Mouse (Mus musculus) retina, postnatal 7 days (tissue): ENCODE data around the gene Soga1.

Source experiments
- DNase-seq: peaks from one replicate; pipeline ENCODE4 v3.0.0-alpha.2; 2012; ENCODE audit warnings: low read depth, low spot score

Soga1 gene

DNA sequence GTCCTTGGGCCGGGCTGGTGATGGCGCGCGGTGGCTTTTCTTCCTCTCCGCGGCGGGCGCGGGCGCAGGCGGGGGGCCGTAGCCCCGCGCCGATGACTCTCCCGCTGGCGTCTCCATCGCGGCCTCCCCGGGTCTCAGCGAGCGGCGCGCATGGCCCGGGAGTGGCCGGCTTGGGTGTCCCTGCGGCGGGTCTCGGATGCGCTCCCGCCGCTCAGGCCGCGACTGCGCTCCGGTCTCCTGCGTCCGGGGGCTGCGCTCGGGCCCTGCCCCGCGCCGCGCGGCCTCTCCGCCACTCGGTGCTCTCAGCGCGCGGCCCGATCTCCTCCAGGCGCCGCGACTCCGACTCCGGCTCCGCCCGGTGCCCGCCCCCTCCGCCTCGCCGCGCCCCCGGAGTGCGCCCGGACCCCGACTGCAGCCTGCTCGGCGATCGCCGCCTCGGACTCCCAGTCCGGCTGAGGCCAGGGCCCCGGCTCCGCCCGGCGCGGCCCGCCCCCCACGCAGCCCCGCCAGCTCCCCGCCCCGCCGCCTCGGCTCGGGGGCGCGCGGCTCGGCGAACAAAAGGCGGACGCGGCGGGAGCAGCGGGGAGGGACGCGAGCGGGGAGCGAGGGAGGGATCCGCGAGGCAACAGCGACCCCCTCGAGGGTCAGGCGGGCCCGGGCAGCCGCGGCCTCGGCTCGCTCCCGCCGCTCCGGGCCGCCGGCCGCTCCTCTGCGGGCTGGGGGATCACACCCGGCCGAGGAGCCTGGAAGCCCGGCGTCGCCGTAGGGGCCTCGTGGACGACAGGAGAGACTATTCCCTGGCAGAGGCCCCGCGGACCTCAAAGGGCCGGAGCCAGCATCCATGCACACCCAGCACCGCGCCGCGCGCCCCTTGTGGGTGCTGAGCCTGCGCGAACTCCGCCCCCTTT is at the start of gene Soga1:
TSS of gene Soga1 (minus strand) at position 462 of the 908 bp plus-strand sequence.
- DNase-seq = peak; percentile 72

DNA sequence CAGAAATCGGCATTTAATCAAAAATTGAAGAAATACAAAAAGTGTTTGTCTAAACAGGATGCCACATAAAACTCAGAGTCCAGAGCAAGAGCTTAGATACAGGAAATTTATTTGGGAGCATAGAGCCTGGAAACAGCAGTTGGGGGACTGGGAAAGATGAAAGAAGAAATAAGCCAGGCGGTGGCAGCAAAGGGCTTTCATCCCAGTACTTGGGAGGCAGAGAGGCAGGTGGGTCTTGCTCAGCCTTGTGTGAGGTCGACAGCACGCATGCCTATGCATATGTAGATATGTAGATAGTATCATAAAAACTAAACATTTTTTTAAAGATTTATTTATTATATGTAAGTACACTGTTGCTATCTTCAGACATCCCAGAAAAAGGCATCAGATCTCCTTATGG is 49.0 kb upstream of the Soga1 start:
- no peak for DNase-seq

DNA sequence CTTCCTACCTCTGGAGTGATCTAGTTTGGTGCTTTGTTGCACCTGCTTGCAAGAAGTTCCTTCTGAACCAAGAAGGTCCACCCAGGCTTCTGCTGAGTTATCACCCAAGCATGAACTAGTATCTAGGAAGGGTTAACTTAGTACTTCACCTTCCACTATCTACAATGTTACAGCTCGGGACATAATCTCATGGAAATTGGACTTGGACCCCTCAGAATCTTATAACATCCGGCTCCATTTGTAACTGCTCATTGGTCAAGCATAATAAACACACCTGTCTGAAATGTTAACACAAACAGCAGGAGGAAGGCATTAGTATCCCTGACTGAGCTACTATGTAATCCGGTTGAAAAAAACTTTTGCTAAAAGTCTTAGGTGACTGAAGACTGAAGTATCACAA is 48.3 kb upstream of the Soga1 start:
- no peak for DNase-seq

DNA sequence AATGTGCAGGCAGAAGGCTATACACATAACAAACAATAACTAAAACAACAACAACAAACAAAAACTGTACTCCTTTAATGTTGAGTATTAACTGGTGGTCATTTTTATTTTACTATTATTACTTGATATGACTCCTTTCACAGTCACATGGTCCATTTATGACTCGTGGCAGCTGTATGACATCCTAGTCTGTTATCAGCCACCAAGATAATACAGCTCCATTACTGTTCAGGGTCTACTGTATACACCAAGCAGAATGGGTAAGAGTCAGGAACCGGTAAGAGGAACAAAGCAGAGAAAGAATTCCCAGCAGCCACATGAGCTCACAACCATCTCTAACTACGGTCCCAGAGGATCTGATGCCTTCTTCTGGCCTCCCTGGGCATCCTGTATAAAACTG is 46.2 kb upstream of the Soga1 start:
- no peak for DNase-seq

DNA sequence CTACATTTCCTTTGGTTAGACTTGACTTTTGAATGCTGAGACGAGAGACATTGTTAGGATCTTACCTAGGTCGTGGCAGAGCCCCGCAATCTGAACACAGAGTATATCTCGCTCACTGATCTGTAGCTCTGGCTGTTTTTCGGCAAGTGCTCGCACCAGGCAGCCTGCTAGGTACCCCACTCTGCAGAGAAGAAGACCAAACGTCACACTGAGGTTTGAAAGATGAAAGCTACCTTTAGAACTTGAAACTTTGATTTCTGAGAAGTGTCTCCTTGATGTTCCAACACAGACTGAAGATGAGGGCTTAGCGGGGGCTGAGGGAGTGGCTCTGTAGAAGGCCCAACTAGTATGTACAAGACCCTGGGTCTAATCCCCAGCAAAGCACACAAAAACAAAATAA is 42.7 kb upstream of the Soga1 start:
- no peak for DNase-seq

DNA sequence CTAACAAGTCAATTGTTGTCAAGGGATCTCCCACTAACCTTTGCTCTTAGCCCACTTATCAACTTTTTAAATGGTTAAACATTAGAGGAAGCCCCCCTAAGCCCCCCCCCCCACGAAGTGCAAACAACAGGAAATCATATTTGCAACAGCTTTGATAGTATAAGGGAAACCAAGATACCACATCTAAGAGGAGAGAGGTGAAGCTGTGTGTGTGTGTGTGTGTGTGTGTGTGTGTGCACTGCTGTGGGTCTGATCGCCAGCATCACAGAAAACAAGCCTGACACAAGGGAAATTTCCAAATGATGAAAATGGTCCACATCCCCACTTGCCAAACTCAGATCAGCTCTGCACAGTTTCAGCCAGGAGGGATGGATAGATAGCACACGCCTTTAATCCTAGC is 40.0 kb upstream of the Soga1 start:
- no peak for DNase-seq

DNA sequence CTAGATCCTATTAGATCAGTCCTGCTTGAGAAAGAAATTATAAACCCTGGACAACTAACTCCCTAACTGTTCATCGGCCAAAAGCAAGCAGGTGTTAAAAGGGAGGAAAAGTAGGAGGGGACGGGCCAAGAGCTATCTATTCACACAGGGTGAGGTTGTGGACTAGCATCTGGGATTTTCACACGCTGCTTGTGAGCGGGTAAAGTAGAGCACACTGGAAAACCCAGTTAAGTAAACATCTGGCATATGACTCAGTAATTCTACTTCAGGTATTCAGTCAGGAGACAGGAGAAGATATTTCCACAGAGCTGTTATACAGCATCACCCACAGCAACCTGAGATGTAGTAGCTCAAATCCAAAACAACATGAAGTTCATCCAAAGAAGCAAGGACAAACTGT is 39.5 kb upstream of the Soga1 start:
- no peak for DNase-seq

DNA sequence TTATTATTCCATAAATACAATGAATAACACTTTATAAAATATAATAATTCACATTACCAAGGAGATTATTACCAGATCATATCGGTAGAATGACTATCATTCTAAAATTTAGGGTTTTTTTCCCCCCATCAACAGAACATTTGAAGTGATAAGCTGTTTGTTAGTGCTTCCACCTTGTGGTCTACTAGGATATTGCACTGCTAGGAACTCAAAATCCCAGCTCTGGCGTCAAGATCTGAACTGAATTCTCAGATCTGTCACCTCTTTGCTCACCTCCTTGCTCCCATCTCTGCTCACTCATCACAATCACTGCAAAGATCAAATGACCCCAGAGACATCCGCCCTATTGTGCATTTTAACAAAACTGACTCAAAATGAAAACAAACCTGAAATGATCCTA is 37.9 kb upstream of the Soga1 start:
- DNase-seq = no peak

DNA sequence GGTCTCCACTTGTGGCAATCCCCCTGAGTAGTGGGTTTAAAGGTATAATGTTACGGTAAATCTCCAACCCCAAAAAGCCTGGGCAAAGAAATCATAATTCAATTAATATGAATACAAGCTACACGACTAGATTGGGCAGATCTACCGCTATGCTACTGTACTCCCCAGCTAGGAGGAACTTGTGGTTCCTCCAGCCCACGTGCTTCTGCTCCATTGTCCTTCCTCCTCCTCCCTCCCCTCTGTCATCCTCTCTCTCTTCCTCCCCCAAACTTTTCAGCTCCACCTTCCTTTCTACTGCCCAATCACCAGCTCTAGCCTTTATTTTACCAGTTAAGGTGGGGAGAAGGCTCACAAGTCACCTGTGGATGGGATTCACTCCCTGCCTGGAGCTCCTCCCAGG is 29.2 kb upstream of the Soga1 start:
- no peak for DNase-seq

DNA sequence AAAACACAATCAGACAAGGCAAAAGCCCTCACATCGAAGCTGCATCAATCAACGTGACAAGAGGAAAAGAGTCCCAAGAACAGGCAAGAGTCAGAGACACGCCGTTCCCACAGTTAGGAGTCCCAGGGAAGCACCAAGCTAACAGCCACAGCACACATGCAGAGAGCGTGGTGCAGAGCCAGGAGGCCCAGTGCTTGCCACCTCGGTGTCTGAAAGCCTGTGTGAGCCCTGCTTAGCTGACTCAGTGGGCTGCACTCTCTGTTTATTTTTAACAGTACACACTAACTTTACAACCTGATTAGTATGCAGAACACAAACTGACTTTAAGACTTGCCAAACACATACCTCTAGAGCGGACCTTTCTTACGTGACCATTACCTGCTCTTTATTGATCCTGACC is 25.4 kb upstream of the Soga1 start:
- no peak for DNase-seq

DNA sequence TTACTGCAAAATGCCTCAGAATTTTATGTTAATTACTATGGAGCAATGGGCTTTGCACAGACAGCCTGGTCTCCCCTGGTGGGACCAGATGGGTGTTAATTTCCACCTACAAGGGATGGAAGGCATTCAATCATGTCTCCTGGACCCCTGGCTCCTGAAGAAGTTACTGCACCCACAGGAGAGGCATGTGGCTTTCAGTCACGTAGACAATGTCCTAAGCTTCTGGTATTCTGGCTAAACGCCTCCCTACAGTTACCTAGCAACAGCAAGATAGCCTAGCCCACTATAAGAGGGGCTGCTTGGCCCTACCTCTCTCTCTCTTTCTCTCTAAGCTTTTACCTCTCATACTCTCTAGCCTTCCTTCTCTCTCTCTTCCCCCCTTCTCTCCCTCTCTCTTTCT is 23.2 kb upstream of the Soga1 start:
- no peak for DNase-seq

DNA sequence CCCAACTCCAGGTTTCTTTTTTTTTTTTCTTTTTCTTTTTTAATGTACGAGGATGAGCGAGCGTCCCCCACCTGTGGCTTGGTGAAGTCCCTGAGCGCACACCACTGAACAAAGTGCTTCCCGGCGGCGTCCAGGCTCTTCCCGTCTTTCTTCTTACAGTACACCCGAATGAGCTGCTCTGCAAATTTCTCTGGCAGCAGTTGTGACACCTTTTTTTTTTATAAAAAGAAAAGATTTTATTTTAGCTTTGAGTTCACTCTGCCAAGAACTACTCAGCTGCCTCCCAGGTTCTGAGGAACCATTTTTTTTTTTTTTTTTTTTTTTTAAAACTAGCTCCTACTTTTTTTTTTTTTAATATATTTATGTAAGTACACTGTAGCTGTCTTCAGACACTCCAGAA is 22.6 kb upstream of the Soga1 start:
- DNase-seq = no peak

DNA sequence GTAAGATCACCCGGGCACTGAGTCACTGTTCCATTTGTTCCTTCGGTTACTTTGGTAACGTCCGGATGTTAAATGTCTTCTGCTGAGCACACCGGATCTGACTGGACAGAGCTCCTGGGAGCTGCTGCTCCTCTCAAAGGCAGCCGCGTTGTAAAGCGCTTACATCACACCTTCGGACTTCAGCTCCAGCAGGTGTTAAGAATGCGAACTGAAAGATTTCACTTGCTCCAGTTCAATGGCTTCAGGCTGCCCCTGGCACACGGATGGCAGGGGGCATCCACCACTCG is 21.2 kb upstream of the Soga1 start:
- no peak for DNase-seq

DNA sequence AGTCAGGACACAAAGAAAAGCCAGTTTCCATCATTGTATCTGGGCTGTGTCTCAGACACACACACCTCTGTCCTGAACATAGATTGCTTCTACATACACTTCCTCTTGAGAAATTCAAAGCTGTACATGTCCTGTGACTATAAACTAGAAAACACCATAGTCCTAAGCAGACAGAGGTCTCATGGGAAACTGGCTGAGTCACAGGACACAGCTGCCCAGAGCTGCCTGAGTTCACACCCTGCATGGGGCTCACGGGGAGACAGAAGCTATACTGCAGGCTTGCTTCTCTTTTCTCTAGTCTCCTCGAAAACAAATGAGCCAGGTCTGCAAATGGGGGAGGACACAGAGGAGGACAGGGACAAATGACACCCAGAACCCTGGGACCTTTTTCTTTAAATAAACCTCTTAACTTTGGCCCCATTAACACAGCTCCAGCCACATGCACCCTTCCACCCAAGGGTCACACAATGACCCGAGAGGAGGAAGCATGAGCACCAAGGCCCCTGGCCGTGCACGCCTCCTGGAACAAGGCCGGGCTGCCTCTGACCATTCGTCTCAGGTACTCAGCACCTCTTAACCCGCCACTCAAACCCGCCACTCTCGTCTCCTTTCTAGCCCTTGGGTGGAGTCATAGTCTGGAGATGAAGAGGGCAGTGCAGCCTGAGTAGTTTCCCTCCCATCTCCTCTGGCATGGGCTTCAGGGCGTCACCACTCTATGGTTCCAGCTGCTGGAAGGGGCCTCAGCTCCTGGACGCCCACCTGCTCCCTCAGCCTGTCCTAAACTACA is 20.7 kb upstream of the Soga1 start:
- no peak for DNase-seq

DNA sequence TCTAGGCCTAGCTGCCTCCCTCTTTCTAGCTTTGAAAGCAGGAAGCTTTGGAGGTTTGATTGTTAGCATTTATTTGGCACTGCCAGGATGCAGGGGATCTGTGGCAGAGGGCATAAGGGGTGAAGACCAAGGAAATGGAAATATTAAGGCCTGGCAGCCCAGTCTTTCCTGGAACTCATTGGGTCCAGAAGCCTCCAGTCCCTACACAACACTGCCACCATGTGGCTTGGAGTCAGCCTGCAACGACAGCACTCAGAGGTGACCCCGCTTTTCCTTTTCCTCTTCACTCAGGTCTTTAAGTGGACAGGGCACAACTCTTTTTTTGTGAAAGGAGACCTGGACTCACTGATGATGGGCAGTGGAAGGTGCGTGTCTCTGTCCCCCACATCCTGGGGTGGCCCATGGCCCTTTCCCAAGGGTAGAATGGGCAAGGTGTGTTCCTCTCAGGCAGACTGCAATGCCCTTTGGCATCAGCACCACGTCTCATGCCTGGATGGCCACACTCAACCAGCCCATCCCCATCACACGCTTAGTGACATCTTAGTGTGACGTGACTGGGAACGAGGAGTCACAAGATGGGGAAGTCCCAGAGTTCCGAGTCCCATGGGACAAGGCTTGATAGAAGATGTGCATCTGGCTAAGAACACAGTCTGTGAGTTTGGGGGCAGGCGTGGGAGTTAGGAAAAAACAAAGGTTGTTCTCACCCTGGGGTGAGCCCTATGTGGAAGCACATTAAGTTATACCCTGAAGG is 16.1 kb upstream of the Soga1 start:
- DNase-seq = peak; percentile 68

DNA sequence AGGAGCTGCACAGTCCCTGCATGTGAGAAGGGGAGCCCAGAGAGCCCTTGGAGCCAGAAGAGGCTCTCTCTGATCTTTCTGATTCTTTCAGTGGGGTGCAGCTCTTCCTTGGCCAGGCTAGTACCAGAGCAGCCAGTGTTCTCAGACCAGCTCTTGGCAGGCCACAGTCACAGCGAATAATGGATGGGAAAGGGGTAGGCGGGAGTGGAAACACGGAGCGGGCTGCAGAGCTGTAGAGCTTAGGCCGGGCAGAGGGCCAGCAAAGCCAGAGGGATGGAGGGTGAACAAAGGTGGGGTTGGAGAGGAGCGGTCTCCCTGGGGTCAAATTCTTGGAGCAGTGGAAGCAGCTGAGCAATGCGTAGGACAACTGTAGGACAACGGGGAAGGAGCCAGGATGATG is 13.0 kb upstream of the Soga1 start:
- no peak for DNase-seq

DNA sequence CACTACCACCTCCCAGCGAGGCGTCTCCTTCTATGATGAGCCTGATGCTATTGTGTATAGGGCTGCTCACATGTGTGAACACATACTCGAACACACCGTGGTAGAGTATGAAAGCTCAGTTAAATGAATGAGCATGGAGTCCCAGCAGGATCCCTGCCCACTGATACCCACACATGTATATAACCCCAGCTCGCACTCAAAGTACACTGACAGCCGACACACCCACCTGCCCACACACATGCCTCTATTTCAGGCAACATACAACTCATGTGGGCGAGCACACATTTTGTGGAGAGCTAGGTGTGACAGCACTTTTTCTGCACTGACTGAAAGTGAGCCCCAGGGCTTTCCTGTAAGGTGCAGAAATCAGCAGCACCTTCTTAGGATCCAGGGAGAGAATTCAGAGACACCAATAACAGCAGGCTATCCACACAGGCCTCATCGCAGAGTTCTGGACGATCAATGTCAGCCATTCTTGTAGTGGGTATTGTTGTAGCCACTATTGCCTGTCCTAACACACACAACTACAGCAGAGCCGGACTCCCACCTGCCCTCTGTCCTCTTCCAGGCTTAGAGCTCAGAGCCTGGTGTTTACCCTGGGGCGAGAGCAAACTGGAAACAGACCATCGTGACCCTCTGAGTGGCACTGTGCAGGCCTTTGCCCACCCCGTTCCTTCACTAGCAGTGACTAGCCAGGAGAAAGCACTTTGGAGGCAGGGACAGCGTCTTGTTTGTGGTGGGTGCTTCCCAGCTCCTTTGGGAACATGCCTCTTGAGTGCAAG is 8.7 kb upstream of the Soga1 start:
- DNase-seq = no peak

DNA sequence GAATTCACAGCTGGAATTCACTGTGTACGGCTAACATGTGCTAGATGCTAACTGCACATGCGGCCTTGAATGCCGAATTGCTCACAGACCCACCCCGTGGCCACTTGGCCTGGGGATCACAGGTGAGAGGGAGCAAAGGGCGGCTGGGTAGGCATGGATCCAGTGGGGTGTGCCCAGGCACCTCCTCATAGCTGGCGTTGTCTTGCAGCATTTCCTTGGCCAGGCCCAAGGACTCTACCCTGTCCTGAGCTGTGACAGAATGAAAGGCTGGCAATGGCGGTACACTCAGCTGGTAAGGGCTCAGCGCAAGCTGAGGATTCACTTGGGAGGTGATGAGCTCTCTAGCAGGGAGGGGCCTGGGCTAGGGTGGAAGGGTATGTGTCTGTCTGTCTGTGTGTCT is 7.7 kb upstream of the Soga1 start, which contains the start of gene Tldc2:
TSS of gene Tldc2 (plus strand) at position 260 of the 400 bp plus-strand sequence.
- no peak for DNase-seq

DNA sequence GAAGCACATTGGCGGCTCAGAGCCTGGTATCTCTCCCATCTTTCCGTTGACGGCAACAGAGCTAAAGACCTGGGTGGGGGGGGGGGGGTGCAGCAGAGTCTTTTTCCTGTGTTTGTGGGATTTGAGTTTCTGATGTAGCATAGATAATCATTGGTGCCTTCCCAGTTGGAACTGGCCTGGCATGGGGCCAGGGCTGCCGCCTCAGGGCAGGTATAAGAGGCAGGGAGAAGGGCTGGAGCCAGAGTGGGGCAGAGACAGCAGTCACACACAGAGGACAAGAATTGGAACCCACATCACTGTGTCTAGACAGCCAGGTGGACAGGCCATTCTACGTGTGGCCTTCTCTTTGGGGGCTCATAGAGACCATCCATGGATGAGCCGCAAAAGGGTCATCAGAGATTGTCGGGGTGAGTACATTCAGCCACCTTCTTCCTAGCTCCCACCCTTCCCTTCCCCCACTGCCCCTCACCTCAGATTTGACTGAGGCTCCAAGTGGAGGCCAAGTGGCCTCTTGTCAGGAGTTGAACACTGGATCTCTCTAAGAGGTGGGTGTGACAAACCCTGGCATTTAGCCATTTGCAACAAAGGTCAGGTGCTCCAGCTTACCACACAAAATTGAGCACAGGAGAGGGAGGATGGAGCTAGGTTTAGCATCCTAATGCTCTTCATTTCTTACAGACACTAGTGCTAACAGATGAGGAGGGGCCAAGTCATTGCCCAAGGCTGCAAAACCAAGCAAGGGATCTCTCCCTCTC is 6.0 kb upstream of the Soga1 start:
- DNase-seq = no peak

DNA sequence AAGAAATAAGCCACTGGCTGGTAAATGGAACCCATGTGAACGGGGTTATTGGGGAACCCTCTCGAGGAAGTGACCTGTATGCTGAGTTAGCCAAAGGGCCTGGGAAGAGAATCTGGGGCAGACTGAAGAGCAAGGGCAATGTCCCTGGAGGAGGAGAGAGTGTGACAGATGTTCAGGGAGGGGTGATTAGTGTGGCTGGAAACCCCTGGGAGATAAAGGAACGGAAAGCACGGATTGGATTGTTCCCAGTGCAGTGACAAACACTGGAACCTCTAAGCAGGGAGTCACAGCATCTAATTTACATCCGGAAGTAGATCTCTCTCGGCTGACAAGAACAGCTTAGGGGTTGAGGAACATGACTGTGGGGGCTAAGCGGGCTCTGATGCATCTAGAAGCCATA is 2.9 kb upstream of the Soga1 start:
- no peak for DNase-seq

DNA sequence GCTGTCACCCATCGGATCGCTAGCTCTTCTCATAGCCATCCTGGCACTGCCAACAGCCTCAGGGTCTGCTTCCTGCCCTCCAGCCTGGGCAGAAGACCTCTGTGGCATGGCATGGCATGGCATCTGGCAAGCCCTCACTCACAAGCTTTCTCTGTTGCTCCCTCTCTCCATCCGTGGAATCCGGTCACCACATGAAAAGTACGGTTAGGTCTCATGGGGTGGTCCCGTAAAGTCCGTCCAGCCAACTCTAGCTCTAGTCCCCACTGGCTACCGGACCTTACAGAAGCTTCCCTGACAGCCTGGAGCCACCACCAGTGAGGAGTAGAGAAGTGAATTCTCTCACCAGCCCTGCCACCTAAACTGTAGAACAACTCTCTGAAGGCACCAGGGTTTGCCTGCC is 2.3 kb upstream of the Soga1 start:
- DNase-seq = no peak
